Mouse (Mus musculus): ENCODE data around the gene Ccno. TPM values are rescaled to one million over a fixed set of nuclear protein-coding genes. Genes with fewer than 3 reads are reported as not detected.

Gene Ccno
- total RNA-seq, 2 experiments from 2014 or later = 3.2 TPM; not detected in 1

Other genes with a start within 250 kb of the Ccno start
- 9.7 and 17.3 TPM in 2 replicates for gene Plpp1, start 187.0 kb upstream of the Ccno start, total RNA-seq (2014; fragmentation: Nextera tagmentation)
- 8.3 and 19.3 TPM in 2 replicates for gene Plpp1, start 187.0 kb upstream of the Ccno start, total RNA-seq (2017)
- gene Mtrex, start 60.4 kb upstream of the Ccno start, total RNA-seq (2014; fragmentation: Nextera tagmentation) = 81.8 and 86.2 TPM in 2 replicates
- 109 and 113 TPM in 2 replicates for gene Mtrex, start 60.4 kb upstream of the Ccno start, total RNA-seq (2017)
- gene Dhx29, start 60.3 kb upstream of the Ccno start, total RNA-seq (2014; fragmentation: Nextera tagmentation) = 23.1 and 26.3 TPM in 2 replicates
- 34.5 and 39.3 TPM in 2 replicates for gene Dhx29, start 60.3 kb upstream of the Ccno start, total RNA-seq (2017)
- gene Mcidas, start 6.0 kb downstream of the Ccno start, total RNA-seq (2014; fragmentation: Nextera tagmentation) = not detected in 2 replicates
- gene Mcidas, start 6.0 kb downstream of the Ccno start, total RNA-seq (2017) = not detected in 2 replicates
- gene Cdc20b, start 47.3 kb downstream of the Ccno start, total RNA-seq (2014; fragmentation: Nextera tagmentation) = not detected in 2 replicates
- not detected in 2 replicates for gene Cdc20b, start 47.3 kb downstream of the Ccno start, total RNA-seq (2017)
- not detected in 2 replicates for gene Gpx8, start 58.6 kb downstream of the Ccno start, total RNA-seq (2014; fragmentation: Nextera tagmentation)
- gene Gpx8, start 58.6 kb downstream of the Ccno start, total RNA-seq (2017) = not detected in 2 replicates
- gene Gzma, start 113.2 kb downstream of the Ccno start, total RNA-seq (2014; fragmentation: Nextera tagmentation) = 1.2 and 8.1 TPM in 2 replicates
- 42.0 TPM in 1 of 2 replicates, not detected in the other for gene Gzma, start 113.2 kb downstream of the Ccno start, total RNA-seq (2017)
- gene Esm1, start 221.9 kb downstream of the Ccno start, total RNA-seq (2014; fragmentation: Nextera tagmentation) = not detected in 2 replicates
- gene Esm1, start 221.9 kb downstream of the Ccno start, total RNA-seq (2017) = 0.53 TPM in 1 of 2 replicates, not detected in the other
- gene Gzmk, start 238.1 kb downstream of the Ccno start, total RNA-seq (2014; fragmentation: Nextera tagmentation) = not detected in 2 replicates
- not detected in 2 replicates for gene Gzmk, start 238.1 kb downstream of the Ccno start, total RNA-seq (2017)